18 mouse cellular contexts compared by ENCODE assay signal in the genomic region with DNA sequence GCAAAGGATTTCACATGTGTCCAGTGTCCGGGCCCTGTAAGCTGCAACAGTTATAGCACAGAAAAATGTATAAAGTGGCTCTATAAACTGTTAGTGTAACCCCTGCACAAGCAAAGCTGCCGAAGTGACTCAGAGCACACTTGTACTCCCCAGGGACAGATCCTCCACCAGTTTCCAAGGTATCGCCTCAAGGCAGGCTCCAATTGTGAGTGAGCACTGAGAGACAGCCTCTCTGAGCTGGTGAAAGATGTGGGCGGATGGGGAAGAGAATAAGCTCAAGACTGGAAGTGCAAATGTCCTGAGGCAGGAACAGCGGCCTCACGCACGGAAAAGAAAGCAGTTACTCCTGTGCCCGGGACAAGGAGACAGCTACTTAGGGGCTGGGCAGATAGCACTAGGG. TPM values are rescaled to one million over a fixed set of nuclear protein-coding genes. Genes with fewer than 3 reads are reported as not detected.
DNase-seq lines count a peak whose midpoint lies in the region; ATAC-seq and TF ChIP-seq lines count a peak whose summit lies in the region.
"Had no signal": no experiment of that assay in that cellular context is flagged by ENCODE, and none has a peak within 500 bp of the region (broad histone marks: within the 10 kb centered on the region; RNA-seq: fewer than 3 reads in every experiment).

No protein-coding gene starts in this region.

- H3K4me2 ChIP-seq in forebrain, embryonic 14.5 days (ENCODE audit: low read length) = no peak overlapping the region
- H3K4me2 ChIP-seq in forebrain, postnatal 0 days (ENCODE audit: low read depth) = no peak overlapping the region
- H3K4me2 ChIP-seq in intestine, embryonic 15.5 days (replicated peaks) = no peak overlapping the region
- H3K4me2 ChIP-seq in intestine, postnatal 0 days (replicated peaks; ENCODE audit: low read depth) = no peak overlapping the region
- no peak overlapping the region for H3K4me2 ChIP-seq in neural tube, embryonic 13.5 days
- no peak overlapping the region for H3K4me2 ChIP-seq in neural tube, embryonic 15.5 days
- H3K4me2 ChIP-seq: midbrain, embryonic 11.5 days had no signal

- H3K27me3 ChIP-seq in forebrain, embryonic 14.5 days (replicated peaks; ENCODE audit: control insufficient read depth, insufficient read depth, low read length) = no peaks in the 10 kb centered on the region
- no peaks in the 10 kb centered on the region for H3K27me3 ChIP-seq in forebrain, postnatal 0 days (ENCODE audit: insufficient read depth, low read length)
- no peaks in the 10 kb centered on the region for H3K27me3 ChIP-seq in intestine, embryonic 15.5 days (replicated peaks)
- no peaks in the 10 kb centered on the region for H3K27me3 ChIP-seq in intestine, postnatal 0 days (replicated peaks; ENCODE audit: control insufficient read depth, insufficient read depth, low read length)
- no peaks in the 10 kb centered on the region for H3K27me3 ChIP-seq in neural tube, embryonic 13.5 days
- H3K27me3 ChIP-seq in neural tube, embryonic 15.5 days (replicated peaks) = no peaks in the 10 kb centered on the region

- 74% methylated on average over 8 of the region's 8 CpGs for WGBS in forebrain, embryonic 14.5 days
- 71% methylated on average over 8 of the region's 8 CpGs for WGBS in forebrain, postnatal 0 days
- 75% methylated on average over 8 of the region's 8 CpGs for WGBS in intestine, embryonic 15.5 days
- WGBS in intestine, postnatal 0 days = 74% methylated on average over 8 of the region's 8 CpGs
- 55% methylated on average over 8 of the region's 8 CpGs for WGBS in neural tube, embryonic 13.5 days
- WGBS in neural tube, embryonic 15.5 days = 74% methylated on average over 8 of the region's 8 CpGs

- H3K9me3 ChIP-seq in forebrain, embryonic 14.5 days (replicated peaks; ENCODE audit: control insufficient read depth, low read length) = no peaks in the 10 kb centered on the region
- H3K9me3 ChIP-seq in forebrain, postnatal 0 days (ENCODE audit: low read length) = no peaks in the 10 kb centered on the region
- no peaks in the 10 kb centered on the region for H3K9me3 ChIP-seq in intestine, embryonic 15.5 days
- H3K9me3 ChIP-seq in intestine, postnatal 0 days (ENCODE audit: control insufficient read depth) = no peaks in the 10 kb centered on the region
- no peaks in the 10 kb centered on the region for H3K9me3 ChIP-seq in neural tube, embryonic 13.5 days
- no peaks in the 10 kb centered on the region for H3K9me3 ChIP-seq in neural tube, embryonic 15.5 days (replicated peaks)

- TF ChIP-seq CTCF in forebrain, postnatal 0 days (IDR thresholded peaks at IDR 0.05; ENCODE audit: low read depth) = no peak
- no peak for TF ChIP-seq CTCF in intestine, postnatal 0 days (IDR thresholded peaks at IDR 0.05; ENCODE audit: low read depth)

- no peak overlapping the region for H3K4me3 ChIP-seq in forebrain, embryonic 14.5 days (ENCODE audit: low read depth, low read length)
- H3K4me3 ChIP-seq in forebrain, postnatal 0 days (ENCODE audit: low read depth, low read length) = no peak overlapping the region
- no peak overlapping the region for H3K4me3 ChIP-seq in intestine, embryonic 15.5 days (replicated peaks)
- no peak overlapping the region for H3K4me3 ChIP-seq in intestine, postnatal 0 days (ENCODE audit: low read depth, low read length)
- no peak overlapping the region for H3K4me3 ChIP-seq in neural tube, embryonic 13.5 days
- no peak overlapping the region for H3K4me3 ChIP-seq in neural tube, embryonic 15.5 days (replicated peaks)

- H3K4me1 ChIP-seq in forebrain, embryonic 14.5 days (ENCODE audit: control insufficient read depth, insufficient read depth, low read length) = peaks cover 53% of the 10 kb centered on the region
- H3K4me1 ChIP-seq in forebrain, postnatal 0 days (ENCODE audit: insufficient read depth) = peaks cover 27% of the 10 kb centered on the region; the same call in 1 of the 2 replicates
- peaks cover 91% of the 10 kb centered on the region for H3K4me1 ChIP-seq in intestine, embryonic 15.5 days (replicated peaks)
- H3K4me1 ChIP-seq in intestine, postnatal 0 days (replicated peaks; ENCODE audit: control insufficient read depth, insufficient read depth, low read length) = peaks cover 15% of the 10 kb centered on the region
- peaks cover 97% of the 10 kb centered on the region for H3K4me1 ChIP-seq in neural tube, embryonic 13.5 days (replicated peaks)
- peaks cover 82% of the 10 kb centered on the region for H3K4me1 ChIP-seq in neural tube, embryonic 15.5 days

- DNase-seq in forebrain, embryonic 14.5 days (ENCODE audit: low spot score) = no peak
- no peak for DNase-seq in forebrain, postnatal 0 days
- no peak for DNase-seq in cerebellum, postnatal 4 days (ENCODE audit: low spot score in 2 of 2)
- no peak for DNase-seq in Muller cell, postnatal 12 days (ENCODE audit: inconsistent ontology term)
- DNase-seq: B cell, adult 2 months; cerebellum, adult 11-12 months; gastrocnemius, postnatal 36 days; left cerebral cortex, postnatal 4 days; retina, postnatal 1 day had no signal

- H3K27ac ChIP-seq in forebrain, embryonic 14.5 days (ENCODE audit: low read depth, low read length) = peak overlapping the region; percentile 6; the same call in 1 of the 2 replicates
- no peak overlapping the region for H3K27ac ChIP-seq in forebrain, postnatal 0 days (ENCODE audit: low read depth, low read length)
- no peak overlapping the region for H3K27ac ChIP-seq in intestine, embryonic 15.5 days
- no peak overlapping the region for H3K27ac ChIP-seq in intestine, postnatal 0 days (ENCODE audit: low read depth, low read length)
- H3K27ac ChIP-seq in neural tube, embryonic 13.5 days (replicated peaks) = 0 out of 2 replicates have a peak overlapping the region, but pooled peaks have one; percentile 11
- H3K27ac ChIP-seq in neural tube, embryonic 15.5 days (replicated peaks) = no peak overlapping the region

- H3K9ac ChIP-seq in forebrain, embryonic 14.5 days (ENCODE audit: low read length) = no peak overlapping the region
- no peak overlapping the region for H3K9ac ChIP-seq in forebrain, postnatal 0 days
- 0 out of 2 replicates have a peak overlapping the region, but pooled peaks have one; percentile 2 for H3K9ac ChIP-seq in intestine, embryonic 15.5 days
- no peak overlapping the region for H3K9ac ChIP-seq in intestine, postnatal 0 days (ENCODE audit: low read depth, low read length)
- H3K9ac ChIP-seq in neural tube, embryonic 13.5 days = no peak overlapping the region
- H3K9ac ChIP-seq in neural tube, embryonic 15.5 days (replicated peaks) = no peak overlapping the region

- ATAC-seq in forebrain, embryonic 14.5 days = no peak
- no peak for ATAC-seq in forebrain, postnatal 0 days
- ATAC-seq in intestine, embryonic 15.5 days = no peak
- ATAC-seq in intestine, postnatal 0 days = no peak
- no peak for ATAC-seq in neural tube, embryonic 13.5 days (ENCODE audit: low read depth)
- no peak for ATAC-seq in neural tube, embryonic 15.5 days (ENCODE audit: low FRiP score)
- ATAC-seq: hindbrain, embryonic 16.5 days had no signal

- no peaks in the 10 kb centered on the region for H3K36me3 ChIP-seq in forebrain, embryonic 14.5 days (ENCODE audit: control insufficient read depth, insufficient read depth, low read length)
- no peaks in the 10 kb centered on the region for H3K36me3 ChIP-seq in forebrain, postnatal 0 days (ENCODE audit: insufficient read depth)
- H3K36me3 ChIP-seq in intestine, embryonic 15.5 days = no peaks in the 10 kb centered on the region
- H3K36me3 ChIP-seq in intestine, postnatal 0 days (ENCODE audit: control insufficient read depth, insufficient read depth) = no peaks in the 10 kb centered on the region
- H3K36me3 ChIP-seq in neural tube, embryonic 13.5 days = no peaks in the 10 kb centered on the region
- H3K36me3 ChIP-seq in neural tube, embryonic 15.5 days = no peaks in the 10 kb centered on the region
- H3K36me3 ChIP-seq: G1E had no signal

RNA-seq across cellular contexts. Expression of gene Pmepa1, which starts 26.4 kb away (rescaled TPM):
- polyA plus RNA-seq in forebrain, embryonic 14.5 days (2014; fragmentation: Nextera tagmentation; extraction: Ambion mirVana) = 6.9 and 8.8 TPM in 2 replicates
- 6.9 and 8.5 TPM in 2 replicates for total RNA-seq in forebrain, postnatal 0 days (2014; rRNA removed)
- polyA plus RNA-seq in forebrain, postnatal 0 days (2015; fragmentation: Nextera tagmentation; extraction: Ambion mirVana) = 2.5 and 3.1 TPM in 2 replicates
- polyA plus RNA-seq in intestine, embryonic 15.5 days (2015; fragmentation: Nextera tagmentation; extraction: Ambion mirVana) = 5.6 and 5.9 TPM in 2 replicates
- 5.9 and 6.4 TPM in 2 replicates for polyA plus RNA-seq in intestine, postnatal 0 days (2015; fragmentation: Nextera tagmentation; extraction: Ambion mirVana)
- 5.2 and 6.0 TPM in 2 replicates for polyA plus RNA-seq in neural tube, embryonic 13.5 days (2015; fragmentation: Nextera tagmentation; extraction: Ambion mirVana)
- polyA plus RNA-seq in neural tube, embryonic 15.5 days (2015; fragmentation: Nextera tagmentation; extraction: Ambion mirVana) = 4.5 and 4.6 TPM in 2 replicates
- polyA plus RNA-seq: G1E had no signal

RNA-seq across cellular contexts. Expression of gene Zbp1, which starts 31.2 kb away (rescaled TPM):
- not detected in 2 replicates for polyA plus RNA-seq in forebrain, embryonic 14.5 days (2014; fragmentation: Nextera tagmentation; extraction: Ambion mirVana)
- total RNA-seq in forebrain, postnatal 0 days (2014; rRNA removed) = 0.52 TPM in 1 of 2 replicates, not detected in the other
- 0.44 and 0.45 TPM in 2 replicates for polyA plus RNA-seq in forebrain, postnatal 0 days (2015; fragmentation: Nextera tagmentation; extraction: Ambion mirVana)
- polyA plus RNA-seq in intestine, embryonic 15.5 days (2015; fragmentation: Nextera tagmentation; extraction: Ambion mirVana) = 0.55 and 0.95 TPM in 2 replicates
- 13.9 and 14.0 TPM in 2 replicates for polyA plus RNA-seq in intestine, postnatal 0 days (2015; fragmentation: Nextera tagmentation; extraction: Ambion mirVana)
- polyA plus RNA-seq in neural tube, embryonic 13.5 days (2015; fragmentation: Nextera tagmentation; extraction: Ambion mirVana) = 0.22 and 0.40 TPM in 2 replicates
- polyA plus RNA-seq in neural tube, embryonic 15.5 days (2015; fragmentation: Nextera tagmentation; extraction: Ambion mirVana) = 0.08 and 3.6 TPM in 2 replicates
- total RNA-seq: layer of hippocampus, postnatal 10 days had no signal
- polyA plus RNA-seq: G1E; hindbrain, embryonic 16.5 days; neural tube, embryonic 11.5 days had no signal

Comparison
In these comparisons a context has a peak if more than half of its experiments do, and no peak if none do; other contexts are left out.
1. H3K27ac ChIP-seq: peak in forebrain, embryonic 14.5 days (single experiment) and neural tube, embryonic 13.5 days (single experiment); none in forebrain, postnatal 0 days (single experiment), intestine, embryonic 15.5 days (single experiment), intestine, postnatal 0 days (single experiment) and neural tube, embryonic 15.5 days (single experiment).